Comparison of ENCODE assay signal across 23 mouse cellular contexts in the genomic region with DNA sequence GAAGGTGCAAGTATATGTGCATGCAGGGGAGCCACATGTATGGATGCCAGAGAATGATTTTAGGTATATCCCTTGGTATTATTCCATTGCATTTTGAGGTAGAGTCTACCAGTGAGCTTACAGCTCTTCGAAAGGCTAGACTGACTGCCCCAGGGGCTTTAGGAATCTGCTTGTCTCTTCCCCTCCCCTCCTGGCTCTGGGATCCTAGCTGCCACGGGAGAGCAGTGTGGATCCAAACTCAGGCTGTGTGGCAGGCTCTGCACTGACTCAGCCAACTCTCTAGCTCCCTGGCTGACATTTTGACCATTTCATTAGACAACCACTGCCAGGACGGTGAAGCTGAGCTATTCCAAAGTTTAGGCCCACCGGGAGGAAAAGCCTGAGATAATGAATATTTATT. TPM values are rescaled to one million over a fixed set of nuclear protein-coding genes. Genes with fewer than 3 reads are reported as not detected.
A peak's percentile ranks its signal among the peaks of the same experiment; 100 is the strongest.
DNase-seq lines count a peak whose midpoint lies in the region; ATAC-seq and TF ChIP-seq lines count a peak whose summit lies in the region.
"Had no signal": no experiment of that assay in that cellular context is flagged by ENCODE, and none has a peak within 500 bp of the region (broad histone marks: within the 10 kb centered on the region; RNA-seq: fewer than 3 reads in every experiment).

No protein-coding gene starts in this region.

- H3K4me3 ChIP-seq in heart, embryonic 13.5 days: no peak overlapping the region
- no peak overlapping the region for H3K4me3 ChIP-seq in kidney, embryonic 15.5 days (replicated peaks)
- H3K4me3 ChIP-seq in brown adipose tissue, adult 24 weeks (ENCODE audit: insufficient read depth, low read depth, low read length): no peak overlapping the region
- H3K4me3 ChIP-seq in hindbrain, embryonic 13.5 days: no peak overlapping the region
- H3K4me3 ChIP-seq: embryonic facial prominence, embryonic 12.5 days; forebrain, embryonic 12.5 days; hindbrain, embryonic 10.5 days; hindbrain, embryonic 15.5 days had no signal

- intact Hi-C loops in heart, postnatal 10 days (cut with DNase I): no loop called here

- H3K36me3 ChIP-seq in heart, embryonic 13.5 days: no peaks in the 10 kb centered on the region
- no peaks in the 10 kb centered on the region for H3K36me3 ChIP-seq in kidney, embryonic 15.5 days
- no peaks in the 10 kb centered on the region for H3K36me3 ChIP-seq in hindbrain, embryonic 13.5 days
- H3K36me3 ChIP-seq: embryonic facial prominence, embryonic 12.5 days; forebrain, embryonic 12.5 days; G1E; hindbrain, embryonic 10.5 days; hindbrain, embryonic 15.5 days had no signal

- H3K9me3 ChIP-seq in heart, embryonic 13.5 days: no peaks in the 10 kb centered on the region
- H3K9me3 ChIP-seq in kidney, embryonic 15.5 days (replicated peaks): no peaks in the 10 kb centered on the region
- no peaks in the 10 kb centered on the region for H3K9me3 ChIP-seq in hindbrain, embryonic 13.5 days
- H3K9me3 ChIP-seq: embryonic facial prominence, embryonic 12.5 days; forebrain, embryonic 12.5 days; hindbrain, embryonic 10.5 days; hindbrain, embryonic 15.5 days had no signal

- in situ Hi-C loops in Patski (cut with MboI; ENCODE audit: low pct_unique_long_range_greater_than_20kb): no loop called here

- no peak overlapping the region for H3K9ac ChIP-seq in heart, embryonic 13.5 days
- H3K9ac ChIP-seq in kidney, embryonic 15.5 days: no peak overlapping the region
- no peak overlapping the region for H3K9ac ChIP-seq in hindbrain, embryonic 13.5 days
- H3K9ac ChIP-seq: embryonic facial prominence, embryonic 12.5 days; forebrain, embryonic 12.5 days; hindbrain, embryonic 15.5 days had no signal

- DNase-seq in heart, postnatal 10 days: no peak
- no peak for DNase-seq in kidney, adult 18-20 months
- no peak for DNase-seq in Patski (ENCODE audit: low read depth, low spot score)
- no peak for DNase-seq in cerebellum, adult 8-10 months
- DNase-seq: adrenal gland, adult 2 months; adrenal gland, postnatal 25 days; B cell, adult 2 months; cerebellum, adult 11 months; cerebellum, adult 9-10 months; cerebellum, postnatal 25 days; gastrocnemius, postnatal 14 days; kidney, adult 8-10 months had no signal

- TF ChIP-seq CTCF in Patski (IDR thresholded peaks at IDR 0.05): no peak

- no peak overlapping the region for H3K4me2 ChIP-seq in heart, embryonic 13.5 days
- H3K4me2 ChIP-seq in kidney, embryonic 15.5 days: no peak overlapping the region
- H3K4me2 ChIP-seq in hindbrain, embryonic 13.5 days: no peak overlapping the region
- H3K4me2 ChIP-seq: embryonic facial prominence, embryonic 12.5 days; forebrain, embryonic 12.5 days; hindbrain, embryonic 15.5 days had no signal

- WGBS in heart, embryonic 13.5 days: 62% methylated on average over 4 of the region's 4 CpGs
- WGBS in kidney, embryonic 15.5 days: 60% methylated on average over 4 of the region's 4 CpGs
- 81% methylated on average over 4 of the region's 4 CpGs for WGBS in hindbrain, embryonic 13.5 days

- H3K27ac ChIP-seq in heart, embryonic 13.5 days (replicated peaks): peak overlapping the region; percentile 70; the same call in 1 of the 2 replicates
- 0 out of 2 replicates have a peak overlapping the region, but pooled peaks have one; percentile 23 for H3K27ac ChIP-seq in kidney, embryonic 15.5 days
- peak overlapping the region; percentile 53 for H3K27ac ChIP-seq in brown adipose tissue, adult 24 weeks (replicated peaks; ENCODE audit: low read depth, low read length)
- no peak overlapping the region for H3K27ac ChIP-seq in hindbrain, embryonic 13.5 days
- H3K27ac ChIP-seq: embryonic facial prominence, embryonic 12.5 days; forebrain, embryonic 12.5 days; hindbrain, embryonic 10.5 days; hindbrain, embryonic 15.5 days had no signal

- POLR2A ChIA-PET in Patski (lab: Charles Lee): interaction anchor here (1.1 kb wide), 1 partner anchor 21 kb away, joined by 4 read pairs; no protein-coding TSS in a partner anchor

- no peaks in the 10 kb centered on the region for H3K27me3 ChIP-seq in heart, embryonic 13.5 days (replicated peaks)
- H3K27me3 ChIP-seq in kidney, embryonic 15.5 days: no peaks in the 10 kb centered on the region
- H3K27me3 ChIP-seq in Patski: no peaks in the 10 kb centered on the region
- no peaks in the 10 kb centered on the region for H3K27me3 ChIP-seq in hindbrain, embryonic 13.5 days
- H3K27me3 ChIP-seq: embryonic facial prominence, embryonic 12.5 days; forebrain, embryonic 12.5 days; hindbrain, embryonic 15.5 days had no signal

- CTCF ChIA-PET in Patski (lab: Charles Lee): interaction anchor here (0.8 to 5.9 kb wide), 9 partner anchors 9 to 30 kb away, joined by 3 to 43 read pairs (median 4); no protein-coding TSS in a partner anchor

- no peak for ATAC-seq in heart, embryonic 13.5 days (ENCODE audit: extremely low read depth, insufficient number of reproducible peaks, low FRiP score, low TSS enrichment)
- ATAC-seq in kidney, embryonic 15.5 days (replicated peaks; ENCODE audit: low FRiP score): no peak
- peak; percentile 60 for ATAC-seq in Patski
- ATAC-seq in hindbrain, embryonic 13.5 days (ENCODE audit: low FRiP score): no peak
- ATAC-seq: CD4-positive, CD25-positive, alpha-beta regulatory T cell, adult 4 months; forebrain, embryonic 16.5 days had no signal

- peaks cover 22% of the 10 kb centered on the region for H3K4me1 ChIP-seq in heart, embryonic 13.5 days
- peaks cover 30% of the 10 kb centered on the region for H3K4me1 ChIP-seq in kidney, embryonic 15.5 days
- H3K4me1 ChIP-seq in brown adipose tissue, adult 24 weeks (ENCODE audit: control insufficient read depth, insufficient read depth, insufficient read length, low read length): peaks cover 23% of the 10 kb centered on the region
- H3K4me1 ChIP-seq in hindbrain, embryonic 13.5 days (replicated peaks): no peaks in the 10 kb centered on the region
- H3K4me1 ChIP-seq: hindbrain, embryonic 15.5 days had no signal

RNA-seq across cellular contexts. Expression of gene Igfbp7, which starts 32.3 kb away (rescaled TPM):
- 30.2 and 32.4 TPM in 2 replicates for polyA plus RNA-seq in heart, embryonic 13.5 days (2015; fragmentation: Nextera tagmentation; extraction: Ambion mirVana)
- 100 to 1,000 TPM; 435 to 466 TPM for total RNA-seq in heart, postnatal 10 days (2021)
- 343 and 354 TPM in 2 replicates for polyA plus RNA-seq in kidney, embryonic 15.5 days (2015; fragmentation: Nextera tagmentation; extraction: Ambion mirVana)
- polyA plus RNA-seq in Patski (2021): 1,229 TPM
- 85.5 and 137 TPM in 2 replicates for polyA plus RNA-seq in brown adipose tissue, adult 24 weeks (2012; ENCODE audit: insufficient read depth, insufficient read length, missing spikeins)
- 54.4 and 59.4 TPM in 2 replicates for polyA plus RNA-seq in hindbrain, embryonic 13.5 days (2015; fragmentation: Nextera tagmentation; extraction: Ambion mirVana)
- total RNA-seq: G1E had no signal
- polyA plus RNA-seq: G1E had no signal
